In the genomic region with DNA sequence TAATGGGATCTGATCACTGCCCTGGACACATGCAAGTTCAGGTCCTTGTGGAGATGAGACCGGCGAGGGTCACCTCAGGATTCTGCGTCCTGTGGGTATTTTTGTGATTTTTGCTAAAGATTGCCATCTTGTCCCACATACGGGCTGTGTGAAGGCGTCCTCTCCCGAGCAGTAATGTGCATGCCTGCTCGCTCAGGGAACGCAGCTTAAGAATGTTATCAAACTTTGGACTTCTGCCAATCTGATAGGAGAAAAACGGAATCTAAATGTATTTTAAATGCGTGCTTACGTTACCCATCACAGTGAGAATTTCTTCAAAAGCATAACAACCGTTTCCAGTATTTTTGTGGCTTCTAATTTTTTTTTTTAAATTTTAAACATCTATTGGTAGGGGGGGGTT, we compare ENCODE assay signal across 22 mouse cellular contexts. TPM values are rescaled to one million over a fixed set of nuclear protein-coding genes. Genes with fewer than 3 reads are reported as not detected.
"Had no signal": no experiment of that assay in that cellular context is flagged by ENCODE, and none has a peak within 500 bp of the region (broad histone marks: within the 10 kb centered on the region; RNA-seq: fewer than 3 reads in every experiment).

No protein-coding gene starts in this region.

- H3K4me3 ChIP-seq: limb, embryonic 13.5 days; midbrain, embryonic 10.5 days; midbrain, embryonic 15.5 days; neural tube, embryonic 12.5 days; stomach, embryonic 15.5 days had no signal

- H3K36me3 ChIP-seq: limb, embryonic 13.5 days; midbrain, embryonic 10.5 days; midbrain, embryonic 15.5 days; neural tube, embryonic 12.5 days; stomach, embryonic 15.5 days had no signal

- H3K4me2 ChIP-seq: limb, embryonic 13.5 days; midbrain, embryonic 15.5 days; neural tube, embryonic 12.5 days; stomach, embryonic 15.5 days had no signal

- H3K9ac ChIP-seq: limb, embryonic 13.5 days; liver, embryonic 14.5 days; midbrain, embryonic 15.5 days; neural tube, embryonic 12.5 days; stomach, embryonic 15.5 days had no signal

- H3K4me1 ChIP-seq: neural tube, embryonic 12.5 days; stomach, embryonic 15.5 days had no signal

- ATAC-seq: midbrain, embryonic 15.5 days had no signal

- H3K27ac ChIP-seq: kidney, postnatal 0 days; limb, embryonic 13.5 days; liver, embryonic 14.5 days; midbrain, embryonic 10.5 days; midbrain, embryonic 15.5 days; neural tube, embryonic 12.5 days; stomach, embryonic 15.5 days had no signal

- DNase-seq: kidney, adult 11 months; kidney, adult 9 months; kidney, postnatal 36 days; layer of hippocampus, adult 9-11 months; layer of hippocampus, postnatal 36 days; left cerebral cortex, postnatal 4 days; lung, adult 18-20 months; thymus, postnatal 36 days had no signal

- H3K9me3 ChIP-seq: limb, embryonic 13.5 days; midbrain, embryonic 10.5 days; midbrain, embryonic 15.5 days; neural tube, embryonic 12.5 days; stomach, embryonic 15.5 days had no signal

- H3K27me3 ChIP-seq: neural tube, embryonic 12.5 days; stomach, embryonic 15.5 days had no signal

RNA-seq across cellular contexts. Expression of a gene that starts 12.0 kb away (rescaled TPM):
- total RNA-seq: monocyte, adult 5-6 weeks had no signal

RNA-seq across cellular contexts. Expression of a gene that starts 35.3 kb away (rescaled TPM):
- total RNA-seq: layer of hippocampus, adult 18-20 months; layer of hippocampus, postnatal 36 days; left cerebral cortex, adult 8-10 months; left cerebral cortex, postnatal 4 days; liver, adult 2 months; megakaryocyte, adult 5-6 weeks; monocyte, adult 5-6 weeks; neutrophil, adult 5-6 weeks had no signal
- polyA plus RNA-seq: limb, embryonic 13.5 days; liver, adult 2 months; liver, embryonic 14.5 days; neural tube, embryonic 12.5 days; spleen, adult 2 months; stomach, embryonic 15.5 days had no signal

RNA-seq across cellular contexts. Expression of a gene that starts 47.7 kb away (rescaled TPM):
- total RNA-seq: liver, adult 2 months; megakaryocyte, adult 5-6 weeks; monocyte, adult 5-6 weeks; neutrophil, adult 5-6 weeks had no signal
- polyA plus RNA-seq: limb, embryonic 13.5 days; liver, embryonic 14.5 days had no signal
